Mouse (Mus musculus) kidney, postnatal 10 days (tissue): ENCODE data around the gene Adgrl3.

Source experiments
- DNase-seq: peaks from one replicate; pipeline ENCODE4 v3.0.0; 2021; ENCODE audit warnings: mixed read lengths

Adgrl3 gene

GRCm38 (mm10) chr5:81686845-81687244 is 666.9 kb downstream of the Adgrl3 start:
- peak; percentile 48 for DNase-seq

GRCm38 (mm10) chr5:81729620-81730019 is 709.7 kb downstream of the Adgrl3 start:
- no peak for DNase-seq

- DNase-seq: no peak
These were observed 716.1 kb downstream of the Adgrl3 start for GRCm38 (mm10) chr5:81736008-81736407.

GRCm38 (mm10) chr5:81738286-81739032 is 718.5 kb downstream of the Adgrl3 start:
- no peak for DNase-seq

GRCm38 (mm10) chr5:81752426-81752825 is 732.5 kb downstream of the Adgrl3 start:
- no peak for DNase-seq

GRCm38 (mm10) chr5:81755711-81756110 is 735.8 kb downstream of the Adgrl3 start:
- DNase-seq: no peak

- DNase-seq: no peak
These were observed 737.3 kb downstream of the Adgrl3 start for GRCm38 (mm10) chr5:81757093-81757725.

- DNase-seq: no peak
These were observed 756.3 kb downstream of the Adgrl3 start for GRCm38 (mm10) chr5:81776234-81776633.

- DNase-seq: no peak
These were observed 756.8 kb downstream of the Adgrl3 start for GRCm38 (mm10) chr5:81776746-81777145.

- DNase-seq: no peak
These were observed 764.8 kb downstream of the Adgrl3 start for GRCm38 (mm10) chr5:81784770-81785169.

GRCm38 (mm10) chr5:81790710-81791109 is 770.8 kb downstream of the Adgrl3 start:
- no peak for DNase-seq

GRCm38 (mm10) chr5:81794125-81794524 is 774.2 kb downstream of the Adgrl3 start:
- DNase-seq: no peak

- DNase-seq: no peak
These were observed 774.7 kb downstream of the Adgrl3 start for GRCm38 (mm10) chr5:81794601-81795000.

- no peak for DNase-seq
These were observed 776.2 kb downstream of the Adgrl3 start for GRCm38 (mm10) chr5:81796128-81796527.

GRCm38 (mm10) chr5:81810966-81811365 is 791.0 kb downstream of the Adgrl3 start:
- DNase-seq: no peak

GRCm38 (mm10) chr5:81832076-81832475 is 812.1 kb downstream of the Adgrl3 start:
- no peak for DNase-seq

GRCm38 (mm10) chr5:81832679-81833078 is 812.7 kb downstream of the Adgrl3 start:
- no peak for DNase-seq

GRCm38 (mm10) chr5:81837860-81838259 is 817.9 kb downstream of the Adgrl3 start:
- DNase-seq: no peak

GRCm38 (mm10) chr5:81843798-81844197 is 823.9 kb downstream of the Adgrl3 start:
- DNase-seq: no peak

- DNase-seq: no peak
These were observed 850.4 kb downstream of the Adgrl3 start for GRCm38 (mm10) chr5:81870336-81870735.
